24 mouse cellular contexts compared by ENCODE assay signal in the genomic region with DNA sequence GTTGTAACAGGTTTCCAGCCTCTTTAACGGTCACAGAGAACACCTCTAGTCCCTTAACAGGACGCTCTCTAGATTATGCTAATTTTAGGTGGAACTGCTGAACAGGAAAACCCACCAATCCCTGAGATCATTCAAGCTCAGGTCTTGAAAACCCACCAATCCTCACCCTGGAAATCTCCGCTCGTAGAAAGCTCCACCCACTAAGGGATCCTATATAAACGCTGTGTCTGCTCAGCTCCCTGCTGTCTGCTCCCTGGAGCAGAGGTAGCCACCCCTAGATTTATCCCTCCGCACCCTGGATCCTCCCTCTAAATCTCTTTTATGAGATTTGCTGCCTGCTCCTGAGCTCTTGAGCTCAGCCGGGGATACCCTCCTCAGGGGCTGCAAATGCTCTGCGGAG. TPM values are rescaled to one million over a fixed set of nuclear protein-coding genes. Genes with fewer than 3 reads are reported as not detected.
A peak's percentile ranks its signal among the peaks of the same experiment; 100 is the strongest.
DNase-seq lines count a peak whose midpoint lies in the region; ATAC-seq and TF ChIP-seq lines count a peak whose summit lies in the region.
"Had no signal": no experiment of that assay in that cellular context is flagged by ENCODE, and none has a peak within 500 bp of the region (broad histone marks: within the 10 kb centered on the region; RNA-seq: fewer than 3 reads in every experiment).

No protein-coding gene starts in this region.

- WGBS in midbrain, embryonic 14.5 days = 88% methylated on average over 8 of the region's 8 CpGs

- no peak for ATAC-seq in midbrain, embryonic 14.5 days (ENCODE audit: low FRiP score, low TSS enrichment)
- ATAC-seq: CD4-positive, CD25-positive, alpha-beta regulatory T cell, adult 4 months; forebrain, embryonic 14.5 days; forebrain, embryonic 16.5 days had no signal

- peak overlapping the region; percentile 87 for H3K4me3 ChIP-seq in testis, adult 2 months (ENCODE audit: control insufficient read depth, low read depth, low read length)
- no peak overlapping the region for H3K4me3 ChIP-seq in midbrain, embryonic 14.5 days (replicated peaks; ENCODE audit: low read depth, low read length)
- H3K4me3 ChIP-seq: embryonic facial prominence, embryonic 13.5 days; embryonic facial prominence, embryonic 15.5 days; erythroblast, embryonic 14.5 days; forebrain, embryonic 10.5 days; forebrain, embryonic 12.5 days had no signal

- H3K4me2 ChIP-seq in midbrain, embryonic 14.5 days (ENCODE audit: low read length) = no peak overlapping the region
- H3K4me2 ChIP-seq: embryonic facial prominence, embryonic 13.5 days; embryonic facial prominence, embryonic 15.5 days; forebrain, embryonic 12.5 days had no signal

- peak; percentile 66 for TF ChIP-seq POLR2A in testis, adult 2 months (IDR thresholded peaks at IDR 0.05; ENCODE audit: control insufficient read depth, low read depth, low read length)

- H3K27ac ChIP-seq in testis, adult 2 months (ENCODE audit: control insufficient read depth, insufficient read depth, low read depth, low read length) = peak overlapping the region; percentile 98
- no peak overlapping the region for H3K27ac ChIP-seq in midbrain, embryonic 14.5 days (replicated peaks; ENCODE audit: low read depth, low read length)
- H3K27ac ChIP-seq: embryonic facial prominence, embryonic 13.5 days; embryonic facial prominence, embryonic 15.5 days; forebrain, embryonic 10.5 days; forebrain, embryonic 12.5 days had no signal

- no peak for DNase-seq in testis, postnatal 10 days (ENCODE audit: low spot score)
- peak; percentile 66 for DNase-seq in ZHBTc4 (ENCODE audit: low read depth, low spot score)
- no peak for DNase-seq in midbrain, embryonic 14.5 days
- no peak for DNase-seq in cerebellum, postnatal 25 days
- DNase-seq: adrenal gland, adult 2 months; adrenal gland, postnatal 10 days; adrenal gland, postnatal 25 days; B cell, adult 2 months; cerebellum, adult 11 months; cerebellum, adult 18-20 months; cerebellum, adult 8-10 months; cerebellum, postnatal 36 days; embryo, embryonic 11 days had no signal

- no peaks in the 10 kb centered on the region for H3K9me3 ChIP-seq in midbrain, embryonic 14.5 days (ENCODE audit: control insufficient read depth, low read length)
- H3K9me3 ChIP-seq: embryonic facial prominence, embryonic 13.5 days; embryonic facial prominence, embryonic 15.5 days; forebrain, embryonic 10.5 days; forebrain, embryonic 12.5 days had no signal

- no peak overlapping the region for H3K9ac ChIP-seq in midbrain, embryonic 14.5 days (replicated peaks; ENCODE audit: low read length)
- H3K9ac ChIP-seq: embryonic facial prominence, embryonic 13.5 days; embryonic facial prominence, embryonic 15.5 days; forebrain, embryonic 12.5 days had no signal

- no peaks in the 10 kb centered on the region for H3K27me3 ChIP-seq in testis, adult 2 months (ENCODE audit: control insufficient read depth, insufficient read depth, low read length)
- H3K27me3 ChIP-seq in midbrain, embryonic 14.5 days (ENCODE audit: control insufficient read depth, insufficient read depth, low read length) = no peaks in the 10 kb centered on the region
- H3K27me3 ChIP-seq: embryonic facial prominence, embryonic 13.5 days; embryonic facial prominence, embryonic 15.5 days; forebrain, embryonic 12.5 days had no signal

- no peak for TF ChIP-seq CTCF in testis, adult 2 months (IDR thresholded peaks at IDR 0.05; ENCODE audit: control insufficient read depth, insufficient read depth, insufficient replicate concordance, low read depth, low read length)

- peaks cover 39% of the 10 kb centered on the region for H3K4me1 ChIP-seq in testis, adult 2 months (ENCODE audit: control insufficient read depth, insufficient read depth, low read length)
- H3K4me1 ChIP-seq in midbrain, embryonic 14.5 days (ENCODE audit: control insufficient read depth, insufficient read depth, low read length) = peaks cover 13% of the 10 kb centered on the region

- no peaks in the 10 kb centered on the region for H3K36me3 ChIP-seq in testis, adult 2 months (ENCODE audit: control insufficient read depth, insufficient read depth, low read length)
- H3K36me3 ChIP-seq in midbrain, embryonic 14.5 days (ENCODE audit: control insufficient read depth, insufficient read depth, low read length) = no peaks in the 10 kb centered on the region
- H3K36me3 ChIP-seq: embryonic facial prominence, embryonic 13.5 days; embryonic facial prominence, embryonic 15.5 days; forebrain, embryonic 10.5 days; forebrain, embryonic 12.5 days had no signal

RNA-seq across cellular contexts. Expression of gene Apol7a, which starts 28.3 kb away (rescaled TPM):
- 0.10 TPM in 1 of 2 replicates, not detected in the other for polyA plus RNA-seq in testis, adult 2 months (2012; rRNA removed)
- not detected in 2 replicates for polyA plus RNA-seq in midbrain, embryonic 14.5 days (2014; fragmentation: Nextera tagmentation; extraction: Ambion mirVana)
- polyA plus RNA-seq: adrenal gland, adult 2 months; brain, embryonic 14.5 days; CD4-positive, CD25-positive, alpha-beta regulatory T cell, adult 4 months; embryonic facial prominence, embryonic 11.5 days; embryonic facial prominence, embryonic 13.5 days; erythroblast, embryonic 14.5 days; forebrain, embryonic 10.5 days; forebrain, embryonic 12.5 days; forebrain, embryonic 14.5 days; forebrain, embryonic 16.5 days had no signal

RNA-seq across cellular contexts. Expression of gene Apol9a, which starts 40.3 kb away (rescaled TPM):
- polyA plus RNA-seq in testis, adult 2 months (2012; rRNA removed) = 0.07 and 0.14 TPM in 2 replicates
- polyA plus RNA-seq in midbrain, embryonic 14.5 days (2014; fragmentation: Nextera tagmentation; extraction: Ambion mirVana) = not detected in 2 replicates
- polyA plus RNA-seq: embryonic facial prominence, embryonic 11.5 days; embryonic facial prominence, embryonic 13.5 days; erythroblast, embryonic 14.5 days; forebrain, embryonic 10.5 days; forebrain, embryonic 12.5 days; forebrain, embryonic 14.5 days had no signal
